Mouse (Mus musculus) kidney, adult 11 months (tissue): ENCODE results near the gene Arhgap15.

Experiments
- DNase-seq: peaks from one replicate; pipeline ENCODE4 v3.0.0; 2022

Arhgap15 gene

DNA sequence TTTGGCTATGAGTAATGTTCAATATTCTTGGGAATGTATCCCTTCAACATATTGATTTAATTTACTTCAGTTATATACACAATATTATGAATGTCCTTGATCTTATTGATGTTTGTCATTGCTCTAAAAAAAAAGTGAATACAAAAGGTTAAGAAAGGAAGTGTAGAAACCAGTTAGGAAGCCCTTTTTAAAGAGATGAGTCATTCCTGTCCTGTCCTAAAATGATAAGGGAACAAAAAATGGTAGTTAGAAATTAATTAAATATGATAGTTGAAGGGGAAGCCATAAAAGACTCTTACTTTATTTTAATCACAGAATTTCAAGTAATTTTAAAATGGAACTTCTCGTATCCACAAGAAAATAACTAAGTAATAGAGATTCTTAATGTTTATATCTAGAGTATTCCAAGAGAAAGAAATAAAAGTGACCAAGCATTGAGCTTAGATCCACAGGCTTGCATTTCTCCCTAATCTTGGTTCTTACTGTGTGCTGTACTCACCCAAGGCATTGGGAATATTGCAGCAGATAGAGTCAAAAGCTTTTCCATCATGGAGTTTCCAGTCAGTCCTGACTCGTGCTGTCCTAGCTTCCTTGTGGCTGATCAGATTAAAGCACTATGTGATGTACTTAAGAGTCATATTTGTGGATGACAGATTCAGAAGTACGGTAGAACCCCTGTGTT is 291.0 kb downstream of the Arhgap15 start:
- no peak for DNase-seq

DNA sequence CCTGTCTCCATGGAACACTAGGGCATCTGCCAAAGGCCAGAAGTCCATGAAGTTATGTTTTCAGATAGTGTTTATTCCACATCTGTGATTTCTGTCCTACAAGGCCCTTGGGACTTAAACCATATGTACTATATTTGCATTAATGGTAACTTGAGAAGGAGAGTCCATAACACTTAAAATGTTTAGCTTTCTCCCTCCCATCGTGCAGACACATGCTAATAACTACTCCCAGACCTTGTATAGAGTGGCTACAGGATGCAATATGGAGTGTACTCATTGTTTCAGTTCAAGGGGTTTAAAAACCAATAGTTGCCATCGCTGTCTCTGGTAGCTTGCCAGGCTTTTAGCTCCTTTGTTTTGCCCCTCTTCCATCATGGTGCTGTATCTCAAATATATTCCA is 295.5 kb downstream of the Arhgap15 start:
- DNase-seq = no peak

DNA sequence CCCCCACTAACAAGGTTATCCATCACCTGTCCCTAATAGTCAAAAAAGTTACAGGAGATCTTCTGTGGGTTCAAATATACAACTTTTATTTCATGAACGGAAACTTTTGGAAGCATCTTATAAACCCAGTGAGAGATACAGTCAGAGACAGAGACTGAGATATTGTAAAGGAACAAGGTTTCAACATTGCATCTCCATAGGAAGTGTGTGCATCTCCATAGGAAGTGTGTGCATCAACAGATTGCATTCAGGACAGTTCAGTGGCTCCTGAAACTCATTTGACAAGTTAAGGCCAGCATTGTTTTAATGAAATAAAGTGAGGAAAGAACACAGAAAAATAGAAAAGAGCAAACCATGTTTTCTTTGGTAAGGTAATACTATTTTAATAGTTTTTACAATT is 296.0 kb downstream of the Arhgap15 start:
- no peak for DNase-seq

DNA sequence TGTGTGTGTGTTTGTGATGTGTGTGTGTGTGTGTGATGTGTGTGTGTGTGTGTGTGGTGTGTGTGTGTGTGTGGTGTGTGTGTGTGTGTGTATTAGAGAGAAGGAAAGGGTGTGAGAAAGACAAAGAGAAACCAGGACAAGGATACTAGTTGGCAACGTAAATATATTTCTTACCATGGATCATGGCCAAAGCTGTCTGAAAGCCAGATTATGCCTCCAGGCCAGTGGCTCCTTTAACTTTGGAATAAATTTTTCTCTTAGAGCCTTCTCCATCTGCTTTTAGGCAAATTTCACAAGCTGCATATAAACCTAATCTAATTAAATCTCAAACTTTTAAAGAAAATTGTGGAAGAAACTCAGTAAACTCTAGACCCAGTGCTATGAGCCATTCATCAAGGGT is 296.6 kb downstream of the Arhgap15 start:
- DNase-seq = no peak

DNA sequence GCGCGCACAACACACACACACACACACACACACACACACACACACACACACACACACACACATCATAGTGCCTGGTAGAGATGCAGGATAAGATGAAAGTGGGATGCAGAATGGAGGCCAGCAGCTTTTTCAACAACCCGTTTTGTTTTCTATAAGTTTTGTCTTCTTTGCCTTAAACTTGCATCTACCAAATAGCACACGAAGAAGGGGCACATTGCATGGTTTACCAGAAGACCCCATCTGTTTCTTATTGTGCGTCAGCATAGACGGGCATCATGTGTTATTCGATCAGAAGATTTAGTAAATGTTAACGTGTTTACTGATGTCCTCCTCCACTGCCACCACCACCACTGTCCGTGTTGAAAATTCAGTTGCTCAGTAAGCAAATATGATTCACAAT is 311.7 kb downstream of the Arhgap15 start:
- DNase-seq = no peak

DNA sequence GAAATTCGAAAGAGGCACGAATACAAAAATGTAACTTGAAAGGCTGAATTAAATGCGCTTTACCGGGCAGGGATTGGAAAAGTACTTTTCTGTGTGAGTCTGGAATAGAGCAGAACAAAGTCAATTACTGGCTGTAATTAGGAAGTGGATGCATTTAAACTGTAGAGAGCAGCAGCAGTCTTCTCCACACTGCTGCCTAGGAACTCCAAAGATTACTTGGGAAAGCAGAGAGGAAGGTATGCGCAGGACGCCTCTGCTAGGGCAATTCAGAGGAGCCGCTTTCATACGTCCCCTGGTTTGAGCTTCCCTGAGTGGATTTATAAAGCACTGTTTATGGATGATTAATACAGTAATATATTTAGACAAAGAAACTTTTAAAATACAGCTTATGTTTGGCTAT is 312.1 kb downstream of the Arhgap15 start:
- no peak for DNase-seq

DNA sequence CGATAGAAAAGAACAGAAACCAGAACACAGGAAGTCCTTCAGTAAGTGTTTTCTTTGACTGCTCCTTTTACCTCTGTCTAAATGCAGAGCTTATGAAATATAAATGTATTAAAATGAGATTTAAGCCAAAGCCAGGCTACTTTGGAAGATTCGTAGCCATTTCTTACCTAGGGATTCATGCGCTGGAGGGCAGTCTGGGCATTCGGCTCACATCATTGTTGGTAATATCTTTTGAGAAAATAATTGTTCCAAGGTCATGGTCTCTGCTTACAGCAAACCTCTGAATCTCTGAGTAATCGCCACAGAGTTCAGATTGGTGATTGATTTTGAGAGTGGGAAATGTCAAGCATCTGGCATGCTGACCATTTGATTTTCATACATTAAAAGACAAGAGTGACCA is 316.4 kb downstream of the Arhgap15 start:
- DNase-seq = no peak

DNA sequence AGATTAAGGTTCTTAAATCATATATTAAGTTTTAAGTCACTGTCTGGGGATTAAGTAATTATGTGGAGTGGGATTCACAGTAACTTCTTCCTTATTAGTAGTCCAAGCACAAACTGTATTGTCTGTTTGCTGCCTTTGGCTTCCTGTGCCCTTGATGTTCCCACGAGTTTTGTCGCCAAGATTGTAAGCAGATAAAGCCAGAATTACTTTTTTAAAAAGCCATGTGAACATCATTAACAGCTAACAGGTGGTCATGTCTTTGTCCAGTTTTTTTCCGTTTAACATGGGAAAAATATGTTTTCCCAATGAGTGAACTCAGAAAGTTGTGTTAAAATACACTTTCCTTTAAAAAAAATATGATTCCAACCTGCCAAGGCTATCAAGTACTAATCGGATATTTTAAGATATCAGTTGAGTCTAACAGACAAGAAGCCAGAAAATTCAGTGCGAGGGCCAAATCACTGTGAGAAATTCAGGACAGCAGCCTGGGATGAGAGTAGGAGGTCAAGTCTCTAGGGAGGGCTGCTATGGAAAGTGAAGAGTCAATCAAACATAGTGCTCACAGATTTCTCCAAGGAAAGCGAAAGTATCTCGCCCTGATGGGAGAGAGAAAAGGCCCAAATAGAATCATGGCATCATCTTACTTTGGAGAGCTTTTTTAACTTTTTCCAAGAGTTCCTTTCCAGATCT is 319.7 kb downstream of the Arhgap15 start:
- no peak for DNase-seq

DNA sequence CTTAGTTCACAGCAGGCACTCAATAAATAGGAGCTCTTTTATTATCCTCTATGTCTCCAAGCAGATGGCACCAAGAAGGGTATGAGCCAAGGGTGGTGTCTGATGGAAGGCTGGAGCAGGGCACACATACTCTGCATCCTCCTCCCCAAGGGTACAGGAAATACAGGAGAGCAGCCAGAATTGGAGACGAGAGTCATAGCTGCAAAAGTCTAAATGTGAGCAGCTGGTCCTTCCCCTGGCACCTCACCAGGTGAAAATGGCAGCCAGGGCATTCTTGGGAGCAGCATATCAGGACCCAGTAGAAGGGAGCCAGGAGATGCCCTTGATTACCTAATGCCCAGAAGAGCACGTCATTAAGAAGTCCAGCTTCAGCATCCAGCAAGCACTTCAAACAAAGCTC is 320.3 kb downstream of the Arhgap15 start:
- DNase-seq = no peak

DNA sequence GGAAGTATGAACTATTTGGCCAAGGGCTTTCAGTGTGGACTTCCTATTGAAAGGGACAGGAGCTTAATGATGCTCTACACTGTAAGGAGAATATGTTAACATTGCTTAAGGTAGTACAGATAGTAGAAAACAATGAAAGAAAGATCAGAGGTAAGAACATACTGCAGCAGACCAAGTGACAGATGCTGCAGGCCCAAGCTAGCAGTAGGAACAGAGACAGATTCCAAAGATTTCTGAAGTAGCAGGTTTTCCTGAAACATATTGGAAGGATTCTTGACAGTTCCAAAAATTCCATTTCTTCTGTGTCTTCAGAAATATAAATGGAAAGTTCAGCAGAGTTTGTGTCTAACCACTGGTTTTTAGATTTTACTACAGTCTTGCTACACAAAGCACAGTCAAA is 327.9 kb downstream of the Arhgap15 start:
- DNase-seq = no peak

DNA sequence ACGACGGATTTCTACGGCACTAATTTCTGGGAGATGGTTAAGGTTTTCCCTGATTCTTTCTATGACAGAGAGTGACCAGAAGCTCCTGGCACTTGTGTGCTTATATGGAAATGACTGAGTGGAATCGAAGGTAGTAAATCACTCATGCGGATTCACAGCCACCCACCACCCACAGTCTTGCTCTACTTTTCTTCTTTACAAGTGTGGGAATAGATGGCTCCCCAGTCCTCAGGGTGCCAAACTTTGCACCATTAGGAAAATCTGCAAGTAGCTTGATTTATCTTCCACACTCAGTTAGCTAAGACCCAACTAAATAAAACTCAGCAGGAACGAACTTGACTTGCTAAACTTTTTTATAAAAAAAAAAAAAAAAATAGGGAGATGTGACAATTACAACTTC is 331.9 kb downstream of the Arhgap15 start:
- DNase-seq = no peak

DNA sequence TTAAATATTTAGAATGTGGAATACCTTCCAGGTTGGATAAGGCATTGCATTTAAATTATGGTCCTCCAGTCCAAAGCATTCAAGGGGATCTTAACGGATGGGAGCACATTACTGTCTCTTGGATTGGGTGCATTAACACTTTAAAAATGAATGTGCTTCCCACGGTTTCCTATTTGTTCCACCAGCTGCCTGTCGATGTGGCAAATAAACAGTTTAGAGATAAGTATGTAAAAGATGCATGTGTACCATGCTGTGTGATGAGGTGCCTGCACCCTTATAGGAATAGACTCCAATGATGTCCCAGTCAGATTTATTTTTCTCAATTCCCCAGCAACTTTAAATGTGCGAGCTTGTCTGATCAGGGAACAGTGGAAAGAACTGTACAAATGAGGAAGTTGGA is 332.6 kb downstream of the Arhgap15 start:
- no peak for DNase-seq

DNA sequence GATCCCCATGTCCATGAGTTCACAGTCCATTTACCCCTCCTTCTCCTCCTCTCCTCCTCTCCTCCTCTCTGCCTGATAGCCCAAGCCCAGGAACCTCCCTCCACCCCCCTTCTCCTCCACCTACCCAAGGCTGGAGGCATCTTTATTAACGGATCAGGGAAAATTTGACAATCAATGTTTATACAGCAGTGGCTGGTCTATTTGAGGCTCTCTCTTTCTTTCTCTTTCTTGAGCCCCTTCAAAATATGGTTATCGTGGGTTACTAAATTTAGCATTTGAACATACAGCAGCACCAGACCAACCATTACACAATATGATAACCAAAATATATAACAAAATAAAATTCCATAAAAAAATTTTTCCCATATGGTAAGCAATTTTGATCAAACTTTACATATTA is 335.8 kb downstream of the Arhgap15 start:
- DNase-seq = no peak

DNA sequence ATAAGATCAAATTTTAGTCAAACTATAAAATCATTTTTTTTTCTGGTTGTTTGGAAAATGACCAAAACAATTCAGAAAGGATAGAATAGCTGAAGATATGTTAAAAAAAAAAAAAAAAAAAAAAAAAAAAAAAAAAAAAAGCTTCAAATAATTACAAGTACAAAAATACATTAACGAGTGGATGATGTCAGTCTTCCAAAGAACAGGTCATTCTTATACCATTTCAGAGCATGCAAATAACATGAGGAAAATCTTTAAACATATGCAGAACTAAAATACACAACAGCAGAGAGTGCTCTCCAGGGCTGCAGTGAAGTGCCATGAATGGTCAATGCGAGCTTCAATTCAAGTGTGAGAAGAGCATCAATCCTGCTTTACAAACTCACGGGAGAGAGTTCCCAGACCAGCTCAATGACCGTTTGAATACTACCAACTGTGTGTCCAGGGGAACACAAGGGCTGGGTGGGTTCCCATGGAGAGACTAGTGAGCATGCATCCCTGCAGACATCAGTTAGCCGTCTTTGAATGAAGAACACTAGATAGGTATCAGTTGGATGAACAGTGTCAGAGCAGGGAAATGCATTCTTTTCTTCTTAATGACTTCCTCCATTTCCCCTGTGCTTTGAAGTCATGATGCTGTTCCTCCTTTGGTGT is 337.9 kb downstream of the Arhgap15 start:
- no peak for DNase-seq

DNA sequence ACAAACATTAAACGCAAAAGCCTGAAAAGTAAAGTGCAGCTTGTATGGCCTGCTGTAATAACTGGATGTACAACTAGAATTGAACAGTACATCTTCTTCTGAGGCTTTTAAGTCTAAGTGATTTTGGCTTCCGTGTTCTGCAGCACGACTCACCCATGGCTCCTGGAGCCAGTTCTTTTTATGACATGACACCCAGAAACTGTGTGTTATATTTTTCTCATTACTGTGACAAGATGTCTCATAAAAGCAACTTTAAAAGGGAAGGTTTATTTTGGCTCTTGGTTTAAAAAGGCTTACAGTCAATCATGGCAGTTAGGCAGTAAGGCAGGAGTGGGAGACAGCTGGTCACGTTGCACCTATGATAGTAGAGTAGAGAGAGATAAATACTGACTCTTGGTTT is 349.9 kb downstream of the Arhgap15 start:
- no peak for DNase-seq

DNA sequence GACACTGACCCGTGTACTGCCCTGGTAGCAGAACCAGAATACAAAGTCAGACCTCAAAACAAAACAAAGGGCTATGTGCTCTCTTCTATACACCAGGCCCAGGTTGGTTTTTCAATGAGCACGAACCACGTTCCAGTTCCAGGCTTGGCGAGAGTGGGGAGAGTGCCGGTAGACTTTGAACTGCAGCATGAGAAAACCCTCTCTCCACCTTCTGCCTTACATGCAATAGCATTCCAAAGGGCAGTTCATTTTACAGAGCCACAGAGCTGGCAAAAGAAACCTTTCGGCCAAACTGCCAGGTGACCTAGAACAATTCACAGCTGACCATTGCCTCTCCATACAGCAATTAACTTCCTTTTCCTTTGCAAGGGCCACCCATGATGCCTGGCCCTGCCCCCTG is 353.7 kb downstream of the Arhgap15 start:
- peak; percentile 72 for DNase-seq

DNA sequence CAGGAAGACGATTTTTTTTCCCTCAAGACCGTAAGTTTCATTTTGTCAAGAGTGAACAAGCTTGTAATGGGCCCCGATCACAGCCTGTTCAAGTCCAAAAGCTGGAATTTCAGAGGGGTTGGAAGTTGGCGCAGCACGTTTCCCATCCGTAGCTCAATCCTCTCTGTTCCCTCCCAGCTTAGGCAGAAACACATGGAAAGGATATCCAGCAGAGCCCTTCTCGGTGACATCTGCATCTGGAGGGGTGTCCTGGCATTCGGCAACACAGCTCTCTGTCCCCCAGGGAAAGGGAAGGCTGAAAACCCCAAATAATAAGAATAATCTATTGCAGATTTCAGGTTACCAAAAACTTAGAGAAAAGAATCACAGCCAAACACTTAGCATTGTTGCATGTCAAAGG is 354.7 kb downstream of the Arhgap15 start:
- DNase-seq = no peak

DNA sequence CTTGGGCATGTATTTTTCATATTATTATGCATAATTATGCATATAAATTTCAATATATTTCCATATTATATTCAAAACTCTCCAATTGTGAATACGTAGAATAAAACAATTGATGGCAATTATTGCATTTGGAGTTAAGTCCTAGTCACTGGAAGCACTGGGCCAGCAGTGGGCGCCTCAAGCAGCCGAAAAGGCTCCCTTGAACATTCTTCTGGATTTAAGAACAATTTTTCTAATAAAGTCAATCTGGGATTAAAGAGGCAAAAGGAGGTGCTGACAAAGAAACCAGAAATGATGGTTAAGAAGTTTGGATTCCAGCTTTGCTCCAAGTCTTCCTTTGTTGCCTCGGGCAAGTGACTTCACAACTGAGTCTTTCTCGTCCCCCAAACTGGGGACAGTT is 355.1 kb downstream of the Arhgap15 start:
- no peak for DNase-seq

DNA sequence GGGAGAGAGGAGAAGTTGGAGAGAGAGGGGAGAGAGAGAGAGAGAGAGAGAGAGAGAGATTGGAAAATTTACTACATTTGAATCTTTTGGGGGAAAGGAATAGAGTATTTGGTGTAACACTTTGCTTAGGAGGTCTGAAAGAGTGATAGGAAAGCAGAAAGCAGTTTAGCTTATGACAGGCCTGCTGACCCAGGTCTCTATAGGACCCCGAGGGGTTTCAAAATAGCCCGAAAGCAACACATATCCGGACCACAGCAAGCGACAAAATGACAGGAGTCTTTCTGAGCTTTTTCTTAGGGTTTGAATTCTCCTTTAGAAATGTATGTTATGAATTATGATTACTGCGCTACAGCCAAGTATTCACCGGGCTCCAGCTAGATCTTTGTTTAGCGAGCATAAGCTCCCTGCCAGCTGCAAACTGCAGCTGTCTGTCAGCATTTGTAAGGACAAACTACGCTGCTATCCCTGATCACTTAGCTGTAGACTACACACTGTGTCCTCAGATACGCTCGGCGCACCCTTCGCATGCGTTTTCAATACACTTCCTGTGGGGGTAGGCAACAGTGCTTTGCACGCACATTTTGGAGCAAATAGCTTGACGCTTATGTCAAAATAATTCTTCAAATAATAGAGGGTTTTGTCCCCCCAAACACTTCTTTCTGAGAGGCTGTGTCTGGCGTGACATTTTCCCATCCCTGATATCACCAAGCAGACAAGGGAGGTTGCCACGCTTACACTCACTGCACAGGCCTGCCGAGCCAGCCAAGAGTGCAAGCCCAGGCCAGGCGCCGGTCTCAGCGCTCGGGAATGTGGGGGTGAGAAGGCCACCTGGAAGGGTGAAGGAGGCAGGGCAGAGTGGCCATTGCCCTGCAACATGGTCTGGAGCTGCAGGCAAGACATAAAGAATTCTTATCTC is 355.9 kb downstream of the Arhgap15 start:
- DNase-seq = peak; percentile 30

DNA sequence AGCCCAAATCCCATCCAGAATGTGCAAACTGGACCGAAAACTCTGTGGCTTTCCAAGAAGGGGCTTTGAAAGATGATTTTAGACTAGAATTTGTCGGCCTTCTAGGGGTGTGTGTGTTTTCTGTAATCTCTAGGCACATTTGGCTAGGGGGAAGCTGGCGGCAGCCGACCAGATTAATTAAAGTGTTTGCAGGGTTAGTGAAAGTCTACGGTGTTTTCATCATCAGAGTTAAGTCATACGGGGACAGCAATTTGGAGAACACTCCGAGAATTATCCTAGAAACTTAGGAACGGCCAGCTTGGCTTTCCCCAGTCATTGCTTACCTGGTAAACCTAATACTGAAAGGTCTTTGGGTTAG is 356.6 kb downstream of the Arhgap15 start:
- DNase-seq = no peak

DNA sequence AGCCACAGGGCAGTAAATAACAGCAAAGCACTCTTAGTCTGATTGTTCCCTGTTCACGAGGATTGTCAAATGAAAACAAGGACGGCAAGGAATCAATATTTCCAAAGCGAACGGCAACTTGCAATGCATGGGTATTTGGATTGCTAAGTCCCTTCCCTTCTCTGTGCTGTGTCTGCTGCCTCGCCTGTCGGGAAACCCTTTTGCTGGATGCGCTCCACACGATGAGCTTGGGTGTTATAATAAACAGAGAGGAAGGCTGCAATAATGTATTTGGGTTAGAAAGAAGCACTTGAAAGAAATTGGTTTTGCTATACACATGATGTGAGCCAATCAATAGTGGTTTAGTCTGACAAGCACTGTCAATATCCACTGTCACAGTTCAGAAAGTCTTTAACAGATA is 357.7 kb downstream of the Arhgap15 start:
- DNase-seq = no peak

DNA sequence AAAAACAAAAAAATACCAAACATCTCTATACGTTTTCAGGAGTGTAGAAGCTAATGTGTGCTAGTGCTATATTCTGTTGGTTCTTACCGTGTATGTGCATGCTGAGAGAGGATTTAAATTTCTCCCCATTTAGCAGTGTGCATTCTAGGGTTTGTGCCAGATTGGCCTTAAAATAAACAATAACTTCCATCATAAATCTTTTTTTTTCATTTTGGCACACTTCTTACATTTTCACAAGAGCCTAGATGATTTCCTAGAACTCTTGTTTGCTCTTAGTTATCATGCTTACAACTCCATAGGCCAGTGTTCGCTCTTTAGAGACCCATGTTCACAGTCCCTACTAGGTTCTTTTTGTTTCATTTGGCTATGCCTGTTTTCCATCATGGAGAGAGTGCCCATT is 362.7 kb downstream of the Arhgap15 start:
- DNase-seq = no peak

DNA sequence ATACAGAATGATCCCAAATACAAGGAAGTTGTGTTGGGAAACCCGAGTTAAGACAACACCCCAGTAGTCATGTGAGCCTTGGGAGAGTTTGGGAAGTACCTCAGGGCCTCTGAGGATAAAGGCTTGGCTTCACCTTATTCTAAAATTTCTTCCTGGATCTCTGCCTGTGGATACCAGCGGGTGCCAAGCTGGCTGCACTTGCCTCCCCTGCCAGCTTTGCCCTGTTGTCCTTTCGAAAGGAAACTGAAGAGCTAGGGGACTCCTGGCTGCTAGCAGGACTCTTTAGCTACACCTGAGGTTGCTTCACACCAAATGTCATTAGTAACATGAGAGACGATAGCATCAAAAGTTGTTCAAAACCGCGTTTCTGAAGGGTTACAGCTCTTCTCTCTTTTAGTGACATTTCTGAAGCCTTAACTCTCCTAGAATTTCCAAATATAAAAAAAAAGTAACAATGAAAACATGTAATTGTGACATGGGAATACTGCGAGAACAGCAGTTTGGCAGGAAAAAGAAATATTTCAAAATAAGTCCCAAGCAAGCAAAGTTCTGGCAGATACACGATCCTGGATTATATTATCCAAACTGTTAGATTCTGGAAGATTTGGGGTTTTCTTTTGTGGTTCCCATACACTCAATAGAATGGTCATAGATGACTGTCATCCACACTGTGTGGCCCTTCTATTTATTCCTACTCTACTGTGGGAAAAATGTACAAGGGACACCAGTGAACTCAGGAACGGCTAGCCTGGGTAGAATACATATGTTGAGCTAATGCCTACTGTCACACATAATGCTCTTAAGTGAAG is 364.6 kb downstream of the Arhgap15 start:
- no peak for DNase-seq
